Mouse (Mus musculus): Measurements from ENCODE around the gene Rfc2. TPM values are rescaled to one million over a fixed set of nuclear protein-coding genes. Genes with fewer than 3 reads are reported as not detected.

Rfc2 gene
- polyA plus RNA-seq, 1 experiment, result 124 TPM

DNA sequence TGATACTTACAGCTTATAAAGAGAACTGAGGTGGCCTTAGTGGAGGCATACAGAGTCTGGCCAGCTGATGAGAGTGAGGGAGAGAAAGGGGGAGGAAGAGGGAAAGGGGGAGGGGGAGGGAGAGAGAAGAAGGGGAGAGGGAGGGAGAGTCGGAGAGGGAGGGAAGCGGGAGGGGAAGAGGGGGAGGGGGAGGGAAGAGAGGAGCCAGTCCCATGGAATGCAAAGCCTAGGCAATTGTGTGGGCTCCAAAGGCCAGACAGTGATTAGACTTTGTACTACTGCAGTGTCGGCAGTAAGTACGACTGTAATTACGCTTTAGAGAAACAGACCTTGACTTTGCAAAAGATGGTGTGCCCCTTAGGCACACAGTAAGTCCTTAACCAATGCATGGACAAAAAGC lies 32.9 kb upstream of the Rfc2 start:
- no peak for TF ChIP-seq POLR2A (IDR thresholded peaks at IDR 0.05; ENCODE audit: extremely low read depth, insufficient read depth, low read length)
- no peak for TF ChIP-seq CTCF (IDR thresholded peaks at IDR 0.05; ENCODE audit: extremely low read depth, insufficient read depth, low read length)
- no peak overlapping the region; the same call in 1 of the 2 replicates for H3K4me3 ChIP-seq (ENCODE audit: insufficient read depth, low read length)
- no peak overlapping the region for H3K27ac ChIP-seq (ENCODE audit: insufficient read depth, low read length)
- peaks cover 27% of the 10 kb centered on the region for H3K4me1 ChIP-seq (ENCODE audit: control insufficient read depth, insufficient read depth, low read length)

DNA sequence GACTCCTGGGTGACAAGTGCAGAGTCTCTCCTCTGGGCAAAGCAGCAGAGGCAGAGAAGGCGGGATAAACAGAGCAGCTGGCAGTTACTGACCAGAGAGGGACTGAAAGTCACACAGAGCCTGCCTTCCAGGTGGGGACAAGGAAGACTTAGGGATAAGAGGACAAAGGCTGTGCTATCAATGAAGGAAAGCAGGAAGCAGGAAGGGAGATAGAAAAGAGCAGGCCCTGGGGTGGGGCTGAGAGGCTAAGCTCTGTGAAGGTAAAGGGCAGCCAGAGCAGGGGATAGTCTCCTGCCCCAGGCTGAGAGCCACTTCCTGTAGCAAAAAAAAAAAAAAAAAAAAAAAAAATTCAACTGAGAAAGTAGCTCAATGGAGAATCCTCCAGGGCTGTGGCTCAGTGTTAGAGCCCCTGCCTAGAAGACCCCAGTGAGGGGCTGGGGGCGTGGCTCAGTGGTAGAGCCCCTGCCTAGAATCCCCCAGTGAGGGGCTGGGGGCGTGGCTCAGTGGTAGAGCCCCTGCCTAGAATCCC lies 31.5 kb upstream of the Rfc2 start:
- peaks cover 20% of the 10 kb centered on the region for H3K4me1 ChIP-seq (ENCODE audit: control insufficient read depth, insufficient read depth, low read length)
- H3K27ac ChIP-seq (ENCODE audit: insufficient read depth, low read length), result no peak overlapping the region
- TF ChIP-seq POLR2A (IDR thresholded peaks at IDR 0.05; ENCODE audit: extremely low read depth, insufficient read depth, low read length), result no peak
- TF ChIP-seq CTCF (IDR thresholded peaks at IDR 0.05; ENCODE audit: extremely low read depth, insufficient read depth, low read length), result no peak
- H3K4me3 ChIP-seq (ENCODE audit: insufficient read depth, low read length), result no peak overlapping the region; the same call in 1 of the 2 replicates

DNA sequence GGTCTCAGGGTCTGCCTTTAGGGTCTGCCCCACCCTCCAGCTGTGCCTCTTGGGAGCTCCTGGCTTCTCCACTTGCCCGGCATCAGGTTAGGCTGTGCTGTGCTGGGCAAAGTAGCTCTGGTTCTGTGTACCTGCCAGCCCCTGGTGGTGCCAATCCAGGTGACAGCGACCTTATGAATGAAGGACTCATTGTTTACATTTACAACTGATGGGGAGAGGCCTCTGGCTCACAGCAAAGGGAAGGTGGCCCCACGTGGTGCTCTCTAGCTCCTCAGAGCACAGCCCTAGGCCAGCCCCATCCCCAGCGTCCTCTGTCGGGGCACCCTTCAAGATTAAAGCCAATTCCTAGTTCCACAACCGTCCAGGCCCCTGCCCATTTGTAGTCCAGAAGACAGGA lies 30.3 kb upstream of the Rfc2 start:
- Histone ChIP-seq H3K4me1 (ENCODE audit: control insufficient read depth, insufficient read depth, low read length) (peaks cover 16% of the 10 kb centered on the region), H3K4me3 (ENCODE audit: insufficient read depth, low read length) (peak overlapping the region; percentile 98), H3K27ac (ENCODE audit: insufficient read depth, low read length) (peak overlapping the region; percentile 99)
- TF ChIP-seq POLR2A (IDR thresholded peaks at IDR 0.05; ENCODE audit: extremely low read depth, insufficient read depth, low read length), result no peak
- no peak for TF ChIP-seq CTCF (IDR thresholded peaks at IDR 0.05; ENCODE audit: extremely low read depth, insufficient read depth, low read length)

DNA sequence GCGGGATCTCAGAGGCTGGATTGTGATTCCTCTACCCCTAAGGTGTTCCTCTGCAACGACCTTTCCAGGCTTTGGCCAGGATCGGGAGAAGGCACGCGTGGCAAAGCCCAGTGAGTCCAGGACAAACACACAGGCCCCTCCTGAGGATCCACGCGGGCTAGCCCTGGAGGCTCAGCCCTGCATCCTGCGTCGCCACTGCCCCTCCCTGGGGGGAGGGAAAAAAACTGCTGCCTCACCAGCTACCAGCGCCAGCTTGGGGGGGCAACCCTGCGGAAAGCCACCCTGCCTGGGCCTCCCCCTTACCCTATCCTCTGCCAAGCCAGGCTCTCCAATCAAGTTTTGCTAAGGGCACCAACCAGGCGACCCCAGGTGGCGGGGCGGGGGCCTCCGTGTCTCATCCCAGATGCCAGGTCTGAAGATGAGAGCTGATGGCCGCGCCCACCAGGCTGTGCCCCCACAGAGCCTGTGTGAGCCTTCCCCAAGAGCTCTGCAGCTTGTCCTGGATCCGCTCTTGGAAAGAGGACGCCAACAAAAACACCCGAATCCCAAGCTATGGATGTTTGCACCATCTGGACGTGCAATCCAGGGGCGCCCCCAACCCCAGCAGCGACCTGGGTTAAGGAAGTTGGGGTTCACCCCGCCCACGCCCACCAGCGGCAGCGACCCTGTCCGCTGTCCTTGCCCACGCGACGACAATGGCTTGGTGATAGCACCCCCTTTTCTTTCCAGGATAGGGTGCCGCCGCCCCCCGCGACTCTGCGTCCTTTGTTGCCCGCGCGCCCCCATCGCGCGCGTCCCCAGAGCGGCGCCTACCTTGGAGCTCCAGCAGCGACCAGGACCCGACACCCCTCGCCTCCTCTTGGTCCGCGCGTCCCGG lies 29.7 kb upstream of the Rfc2 start:
- no peak for TF ChIP-seq CTCF (IDR thresholded peaks at IDR 0.05; ENCODE audit: extremely low read depth, insufficient read depth, low read length)
- no peak for TF ChIP-seq POLR2A (IDR thresholded peaks at IDR 0.05; ENCODE audit: extremely low read depth, insufficient read depth, low read length)
- H3K27ac ChIP-seq (ENCODE audit: insufficient read depth, low read length), result peak overlapping the region; percentile 99
- H3K4me1 ChIP-seq (ENCODE audit: control insufficient read depth, insufficient read depth, low read length), result peaks cover 14% of the 10 kb centered on the region
- H3K4me3 ChIP-seq (ENCODE audit: insufficient read depth, low read length), result peak overlapping the region; percentile 98

DNA sequence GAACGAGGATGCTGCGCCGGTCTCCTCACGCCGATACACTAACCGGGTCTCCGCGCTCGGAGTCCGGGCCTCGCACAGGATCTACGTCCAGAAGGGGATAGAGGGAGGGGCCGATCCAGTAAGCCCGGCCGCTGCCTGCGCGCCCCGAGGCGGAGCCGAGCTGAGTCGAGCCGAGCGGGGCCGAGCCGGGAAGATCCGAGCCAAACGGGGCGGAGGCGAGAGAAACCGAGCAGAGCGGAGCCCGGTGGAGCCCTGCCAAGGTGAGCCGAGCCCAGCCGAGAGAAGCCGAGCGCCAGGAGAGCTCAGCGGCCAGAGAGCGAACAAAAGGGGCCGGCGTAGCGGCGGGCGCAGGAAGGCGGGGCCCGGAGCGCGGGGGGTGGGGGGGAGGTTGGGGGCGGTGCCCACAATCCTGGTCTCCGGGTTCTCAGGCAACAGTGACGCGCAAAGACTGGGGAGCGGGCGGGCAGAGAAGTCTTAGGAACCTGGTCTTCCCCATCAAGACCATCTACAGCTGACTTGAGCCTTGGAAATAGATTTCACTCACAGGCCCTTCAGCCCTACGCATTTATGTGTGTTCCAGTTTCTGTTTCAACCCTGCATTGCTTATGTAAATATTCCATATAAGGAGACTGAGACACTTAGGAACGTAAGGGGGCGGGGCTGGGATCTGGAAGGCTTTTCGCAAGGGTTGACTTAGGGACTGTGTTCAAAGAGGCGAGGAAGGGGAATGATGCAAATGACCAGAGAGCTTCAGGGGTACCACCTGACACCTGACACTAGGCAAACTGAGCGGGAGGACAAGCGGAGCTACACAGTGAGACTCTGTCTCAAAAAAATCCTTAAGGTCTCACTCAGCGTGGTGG lies 28.8 kb upstream of the Rfc2 start, which contains the start of gene Clip2:
Gene Clip2, minus strand, starts transcription at position 325 of the 863 bp plus-strand sequence.
- peak within 1 kb of the TSS; percentile 99 for H3K27ac ChIP-seq (ENCODE audit: insufficient read depth, low read length)
- peaks cover 14% of the 10 kb centered on the region for H3K4me1 ChIP-seq (ENCODE audit: control insufficient read depth, insufficient read depth, low read length)
- TF ChIP-seq POLR2A (IDR thresholded peaks at IDR 0.05; ENCODE audit: extremely low read depth, insufficient read depth, low read length) (peak; percentile 37; the same call in 1 of the 2 replicates), CTCF (IDR thresholded peaks at IDR 0.05; ENCODE audit: extremely low read depth, insufficient read depth, low read length) (no peak)
- peak within 1 kb of the TSS; percentile 98 for H3K4me3 ChIP-seq (ENCODE audit: insufficient read depth, low read length)

DNA sequence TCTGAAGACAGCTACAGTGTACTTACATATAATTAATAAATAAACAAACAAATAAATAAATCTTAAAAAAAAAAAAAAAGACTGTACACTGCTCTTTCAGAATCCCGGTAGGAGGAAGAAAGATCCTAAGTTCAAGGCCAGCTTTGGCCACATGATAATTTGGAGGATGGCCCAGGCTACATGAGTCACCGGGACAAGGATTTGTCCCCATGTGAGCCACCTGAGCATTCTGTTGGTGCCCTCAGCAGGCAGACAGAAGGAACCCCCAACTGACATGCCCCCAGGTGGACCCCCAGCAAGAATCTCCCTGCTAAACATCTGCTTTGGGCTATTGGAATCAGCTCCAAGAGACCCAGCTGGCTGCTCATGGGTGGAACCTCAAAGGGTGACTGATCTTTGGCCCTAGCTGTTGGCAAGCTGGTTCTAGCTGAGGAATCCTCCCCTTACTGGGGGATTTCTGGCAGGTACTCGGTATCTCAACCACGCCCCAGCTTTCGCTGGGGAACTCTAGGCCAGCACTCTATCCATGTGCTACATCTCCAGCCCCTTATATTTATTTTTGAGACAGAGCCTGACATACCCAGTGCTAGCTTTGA lies 27.1 kb upstream of the Rfc2 start:
- Histone ChIP-seq H3K27ac (ENCODE audit: insufficient read depth, low read length) (no peak overlapping the region), H3K4me3 (ENCODE audit: insufficient read depth, low read length) (no peak overlapping the region), H3K4me1 (ENCODE audit: control insufficient read depth, insufficient read depth, low read length) (peaks cover 5% of the 10 kb centered on the region; the same call in 1 of the 2 replicates)
- no peak for TF ChIP-seq POLR2A (IDR thresholded peaks at IDR 0.05; ENCODE audit: extremely low read depth, insufficient read depth, low read length)
- TF ChIP-seq CTCF (IDR thresholded peaks at IDR 0.05; ENCODE audit: extremely low read depth, insufficient read depth, low read length), result no peak

DNA sequence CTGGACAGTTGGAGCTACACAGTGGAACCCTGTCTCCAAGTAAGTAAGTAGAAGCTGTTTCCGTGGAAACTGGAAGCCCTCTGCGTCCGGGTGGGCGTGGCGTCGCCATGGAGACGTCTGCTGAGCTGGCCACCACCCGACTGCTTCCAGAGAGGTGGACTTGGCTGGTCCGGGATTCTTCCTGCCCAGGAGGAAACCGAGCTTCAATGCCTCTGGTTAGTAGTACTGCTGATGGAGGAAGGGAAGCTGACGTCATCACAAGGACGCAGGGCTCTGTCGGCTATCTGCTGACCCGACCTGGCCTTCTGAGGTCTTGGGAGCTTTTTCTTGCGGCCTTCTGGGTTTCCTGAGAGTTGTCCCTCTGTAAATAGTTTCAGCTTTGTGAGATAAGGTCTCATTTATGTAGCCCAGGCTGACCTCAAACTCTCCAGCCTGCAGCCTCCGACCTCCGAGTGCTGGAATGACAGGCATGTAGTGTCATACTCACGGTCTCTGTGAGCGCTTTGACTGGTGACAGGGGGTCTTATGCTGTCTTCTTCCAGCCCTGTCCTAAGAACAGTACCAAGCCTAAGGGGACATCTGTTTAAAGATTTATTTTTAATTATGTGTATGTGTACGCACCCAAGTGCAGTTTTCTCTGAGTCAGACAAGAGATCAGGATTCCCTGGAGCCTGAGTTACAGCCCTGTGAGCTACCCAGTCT lies 25.6 kb upstream of the Rfc2 start:
- peaks cover 4% of the 10 kb centered on the region; the same call in 1 of the 2 replicates for H3K4me1 ChIP-seq (ENCODE audit: control insufficient read depth, insufficient read depth, low read length)
- TF ChIP-seq POLR2A (IDR thresholded peaks at IDR 0.05; ENCODE audit: extremely low read depth, insufficient read depth, low read length) (peak; percentile 35; the same call in 1 of the 2 replicates), CTCF (IDR thresholded peaks at IDR 0.05; ENCODE audit: extremely low read depth, insufficient read depth, low read length) (no peak)
- H3K27ac ChIP-seq (ENCODE audit: insufficient read depth, low read length), result no peak overlapping the region
- H3K4me3 ChIP-seq (ENCODE audit: insufficient read depth, low read length), result peak overlapping the region; percentile 9; the same call in 1 of the 2 replicates

DNA sequence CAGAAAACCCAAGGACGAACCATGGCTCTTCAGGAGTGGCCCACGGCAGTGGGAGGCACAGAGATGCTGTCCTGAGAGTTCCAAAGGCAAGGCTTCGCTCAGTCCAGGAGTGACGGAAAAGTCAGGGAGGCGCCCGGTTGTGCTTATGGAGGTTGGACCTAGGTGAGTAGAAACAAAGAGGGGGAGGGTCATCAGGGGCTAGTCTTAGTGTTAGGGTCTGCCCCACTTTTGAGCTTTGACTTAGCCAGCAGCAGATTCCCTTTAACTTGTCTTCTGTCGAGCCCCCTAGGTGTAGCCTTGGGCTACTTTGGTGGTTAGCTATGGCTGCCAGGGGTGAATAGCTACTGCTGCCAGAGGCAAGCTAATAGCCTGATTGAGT lies 21.1 kb upstream of the Rfc2 start, which contains the start of gene Syna:
Gene Syna, minus strand, starts transcription at position 101 of the 379 bp plus-strand sequence.
- H3K27ac ChIP-seq (ENCODE audit: insufficient read depth, low read length), result no peak within 1 kb of the TSS
- TF ChIP-seq CTCF (IDR thresholded peaks at IDR 0.05; ENCODE audit: extremely low read depth, insufficient read depth, low read length) (no peak), POLR2A (IDR thresholded peaks at IDR 0.05; ENCODE audit: extremely low read depth, insufficient read depth, low read length) (no peak)
- H3K4me3 ChIP-seq (ENCODE audit: insufficient read depth, low read length), result no peak within 1 kb of the TSS
- 0 out of 2 replicates have a peak, but pooled peaks cover 3% of the 10 kb centered on the region for H3K4me1 ChIP-seq (ENCODE audit: control insufficient read depth, insufficient read depth, low read length)

All from cortical plate, adult 2 months (tissue).